Mouse (Mus musculus) limb, embryonic 15.5 days (tissue): ENCODE results near the gene Abcc8. TPM values are rescaled to one million over a fixed set of nuclear protein-coding genes. Genes with fewer than 3 reads are reported as not detected.

ENCODE experiments used
- ATAC-seq: fragments of 200-750 bp; cut with Nextera tagmentation; 2 replicates; pipeline ENCODE4 v1.8.0; 2017; ENCODE audit warnings: low read depth, moderate TSS enrichment; ENCODE audit not compliant: insufficient number of reproducible peaks, low FRiP score, low TSS enrichment
- H3K27ac ChIP-seq: fragments of 300-500 bp; sonication (generic); 2 replicates; pipeline ENCODE4 v1.5.1; 2015; ENCODE audit warnings: moderate library complexity, mild to moderate bottlenecking, inconsistent platforms
- H3K27me3 ChIP-seq: fragments of 300-500 bp; sonication (generic); 2 replicates; pipeline ENCODE4 v1.6.1; 2015; ENCODE audit warnings: inconsistent platforms
- H3K36me3 ChIP-seq: fragments of 300-500 bp; sonication (generic); 2 replicates; pipeline ENCODE4 v1.6.1; 2015; ENCODE audit warnings: inconsistent platforms
- H3K4me1 ChIP-seq: fragments of 300-500 bp; sonication (generic); 2 replicates; pipeline ENCODE4 v1.6.1; 2015; ENCODE audit warnings: inconsistent platforms
- H3K4me2 ChIP-seq: fragments of 300-500 bp; sonication (generic); 2 replicates; pipeline ENCODE4 v1.6.1; 2015; ENCODE audit warnings: mild to moderate bottlenecking, inconsistent platforms
- H3K4me3 ChIP-seq: fragments of 300-500 bp; sonication (generic); 2 replicates; pipeline ENCODE4 v1.5.1; 2015; ENCODE audit warnings: mild to moderate bottlenecking, inconsistent platforms
- H3K9ac ChIP-seq: fragments of 300-500 bp; sonication (generic); 2 replicates; pipeline ENCODE4 v1.6.1; 2015; ENCODE audit warnings: inconsistent platforms
- H3K9me3 ChIP-seq: fragments of 300-500 bp; sonication (generic); 2 replicates; pipeline ENCODE4 v1.6.1; 2016; ENCODE audit warnings: inconsistent platforms
- WGBS: fragments of 180-500 bp; shearing (Covaris S2); methylation state at CpG from one replicate; pipeline ENCODE4 v1.1.7; 2015; 5-methylcytosine and 5-hydroxymethylcytosine counted together
- polyA plus RNA-seq: library from polyadenylated mRNA; unstranded; fragments of >200 nt; fragmentation: Nextera tagmentation; extraction: Ambion mirVana; gene quantifications from 2 replicates; pipeline ENCODE4 v1.2.1, GENCODE M21; 2015

Abcc8 gene
- polyA plus RNA-seq, 1 experiment from 2014 or later, result 1.0 TPM

- H3K4me3 ChIP-seq, result no peak overlapping the region
- H3K36me3 ChIP-seq, result peaks cover 92% of the 10 kb centered on the region
- no peak overlapping the region for H3K4me2 ChIP-seq
- H3K27me3 ChIP-seq, result no peaks in the 10 kb centered on the region
- no peak overlapping the region for H3K27ac ChIP-seq
- WGBS, result 80% methylated on average over 12 of the region's 12 CpGs
- no peaks in the 10 kb centered on the region for H3K9me3 ChIP-seq
- no peak overlapping the region for H3K9ac ChIP-seq
- no peak for ATAC-seq
- no peaks in the 10 kb centered on the region for H3K4me1 ChIP-seq
These were observed 102.2 kb downstream of the Abcc8 start for GRCm38 (mm10) chr7:46077675-46078074.

- 81% methylated on average over 7 of the region's 7 CpGs for WGBS
- Histone ChIP-seq H3K27me3 (no peaks in the 10 kb centered on the region), H3K4me2 (no peak overlapping the region), H3K36me3 (peaks cover 92% of the 10 kb centered on the region), H3K9me3 (no peaks in the 10 kb centered on the region), H3K4me3 (no peak overlapping the region), H3K27ac (no peak overlapping the region), H3K9ac (no peak overlapping the region), H3K4me1 (no peaks in the 10 kb centered on the region)
- ATAC-seq, result no peak
These were observed 103.0 kb downstream of the Abcc8 start for GRCm38 (mm10) chr7:46076844-46077243.

GRCm38 (mm10) chr7:46068831-46069230 lies 111.0 kb downstream of the Abcc8 start:
- Histone ChIP-seq H3K4me3 (no peak overlapping the region), H3K27me3 (no peaks in the 10 kb centered on the region), H3K27ac (no peak overlapping the region), H3K4me2 (no peak overlapping the region), H3K9me3 (no peaks in the 10 kb centered on the region), H3K4me1 (no peaks in the 10 kb centered on the region), H3K9ac (no peak overlapping the region), H3K36me3 (peaks cover 93% of the 10 kb centered on the region)
- WGBS, result 93% methylated on average over 8 of the region's 8 CpGs
- ATAC-seq, result no peak

- Histone ChIP-seq H3K36me3 (peaks cover 91% of the 10 kb centered on the region), H3K27me3 (no peaks in the 10 kb centered on the region), H3K4me1 (no peaks in the 10 kb centered on the region), H3K4me2 (no peak overlapping the region), H3K9me3 (no peaks in the 10 kb centered on the region), H3K27ac (no peak overlapping the region), H3K4me3 (no peak overlapping the region), H3K9ac (no peak overlapping the region)
- no peak for ATAC-seq
- 91% methylated on average over 6 of the region's 6 CpGs for WGBS
These were observed 116.5 kb downstream of the Abcc8 start for GRCm38 (mm10) chr7:46063296-46063695.

- Histone ChIP-seq H3K9ac (no peak overlapping the region), H3K4me1 (no peaks in the 10 kb centered on the region), H3K9me3 (no peaks in the 10 kb centered on the region), H3K4me3 (no peak overlapping the region), H3K27me3 (no peaks in the 10 kb centered on the region), H3K4me2 (no peak overlapping the region), H3K27ac (no peak overlapping the region), H3K36me3 (peaks cover 91% of the 10 kb centered on the region)
- no peak for ATAC-seq
- WGBS, result 93% methylated on average over 16 of the region's 16 CpGs
These were observed 118.2 kb downstream of the Abcc8 start for GRCm38 (mm10) chr7:46061614-46062013.

- ATAC-seq, result no peak
- Histone ChIP-seq H3K36me3 (peaks cover 90% of the 10 kb centered on the region), H3K27me3 (no peaks in the 10 kb centered on the region), H3K4me3 (no peak overlapping the region), H3K4me2 (no peak overlapping the region), H3K9ac (no peak overlapping the region), H3K4me1 (no peaks in the 10 kb centered on the region), H3K27ac (no peak overlapping the region), H3K9me3 (no peaks in the 10 kb centered on the region)
- WGBS, result 91% methylated on average over 8 of the region's 8 CpGs
These were observed 119.1 kb downstream of the Abcc8 start for GRCm38 (mm10) chr7:46060688-46061087.

- Histone ChIP-seq H3K4me1 (no peaks in the 10 kb centered on the region), H3K36me3 (peaks cover 93% of the 10 kb centered on the region), H3K4me2 (no peak overlapping the region), H3K4me3 (no peak overlapping the region), H3K27me3 (no peaks in the 10 kb centered on the region), H3K9me3 (no peaks in the 10 kb centered on the region), H3K27ac (no peak overlapping the region), H3K9ac (no peak overlapping the region)
- 93% methylated on average over 11 of the region's 11 CpGs for whole genome bisulfite sequencing
- ATAC-seq, result no peak
These were observed 121.0 kb downstream of the Abcc8 start for GRCm38 (mm10) chr7:46058882-46059281.

Other genes with a start within 250 kb of the Abcc8 start
- 0.29 and 0.35 TPM in 2 replicates for gene Abcc6, start 149.7 kb downstream of the Abcc8 start, polyA plus RNA-seq
- gene Nomo1, start 146.3 kb downstream of the Abcc8 start, polyA plus RNA-seq, result 32.4 and 35.3 TPM in 2 replicates
- 0.18 and 0.92 TPM in 2 replicates for gene Kcnj11, start 79.3 kb downstream of the Abcc8 start, polyA plus RNA-seq
- 0.17 TPM in 2 replicates for gene Ush1c, start 58.5 kb upstream of the Abcc8 start, polyA plus RNA-seq
- 0.54 and 0.56 TPM in 2 replicates for gene Otog, start 61.0 kb upstream of the Abcc8 start, polyA plus RNA-seq
- 35.8 and 56.9 TPM in 2 replicates for gene Myod1, start 196.4 kb upstream of the Abcc8 start, polyA plus RNA-seq
- gene Kcnc1, start 216.5 kb upstream of the Abcc8 start, polyA plus RNA-seq, result 0.37 and 0.45 TPM in 2 replicates